Mouse (Mus musculus) bone marrow, adult 2 months (tissue): ENCODE results near the gene Wnt3.

ENCODE experiments used
- CTCF ChIP-seq: fragments of 200-500 bp; IDR thresholded peaks from 2 replicates; pipeline ENCODE4 v1.5.1; 2011; ENCODE audit warnings: low read length, control low read depth; ENCODE audit not compliant: control insufficient read depth, insufficient read depth
- POLR2A ChIP-seq: fragments of 200-500 bp; IDR thresholded peaks from 2 replicates; pipeline ENCODE4 v1.6.1; 2011; ENCODE audit warnings: low read depth, mild to moderate bottlenecking, control low read depth, low read length, borderline replicate concordance; ENCODE audit not compliant: control insufficient read depth

GRCm38 (mm10) chr11:103830476-103830875, 56.5 kb downstream of the Wnt3 start:
- no peak for TF ChIP-seq POLR2A
- no peak for TF ChIP-seq CTCF
